Mouse (Mus musculus): ENCODE results near the gene Trpm3.

Trpm3 gene

GRCm38 (mm10) chr19:22739240-22739639 is 600.4 kb downstream of the Trpm3 start:
- no peak for DNase-seq (ENCODE audit: low read depth, low spot score)

GRCm38 (mm10) chr19:22753311-22753809 is 614.5 kb downstream of the Trpm3 start:
- DNase-seq (ENCODE audit: low read depth, low spot score), result peak; percentile 24

GRCm38 (mm10) chr19:22754071-22754470 is 615.2 kb downstream of the Trpm3 start:
- DNase-seq (ENCODE audit: low read depth, low spot score), result no peak

- no peak for DNase-seq (ENCODE audit: low read depth, low spot score)
Measured at GRCm38 (mm10) chr19:22754498-22754897, 615.7 kb downstream of the Trpm3 start.

- no peak for DNase-seq (ENCODE audit: low read depth, low spot score)
Measured at GRCm38 (mm10) chr19:22758496-22758895, 619.6 kb downstream of the Trpm3 start.

- no peak for DNase-seq (ENCODE audit: low read depth, low spot score)
Measured at GRCm38 (mm10) chr19:22768242-22768641, 629.4 kb downstream of the Trpm3 start.

- no peak for DNase-seq (ENCODE audit: low read depth, low spot score)
Measured at GRCm38 (mm10) chr19:22775191-22775695, 636.4 kb downstream of the Trpm3 start.

GRCm38 (mm10) chr19:22780192-22780843 is 641.5 kb downstream of the Trpm3 start:
- no peak for DNase-seq (ENCODE audit: low read depth, low spot score)

- no peak for DNase-seq (ENCODE audit: low read depth, low spot score)
Measured at GRCm38 (mm10) chr19:22781579-22781978, 642.7 kb downstream of the Trpm3 start.

GRCm38 (mm10) chr19:22783745-22784144 is 644.9 kb downstream of the Trpm3 start:
- DNase-seq (ENCODE audit: low read depth, low spot score), result no peak

- no peak for DNase-seq (ENCODE audit: low read depth, low spot score)
Measured at GRCm38 (mm10) chr19:22789753-22790152, 650.9 kb downstream of the Trpm3 start.

GRCm38 (mm10) chr19:22796996-22797395 is 658.1 kb downstream of the Trpm3 start:
- DNase-seq (ENCODE audit: low read depth, low spot score), result no peak

- no peak for DNase-seq (ENCODE audit: low read depth, low spot score)
Measured at GRCm38 (mm10) chr19:22800471-22800870, 661.6 kb downstream of the Trpm3 start.

- no peak for DNase-seq (ENCODE audit: low read depth, low spot score)
Measured at GRCm38 (mm10) chr19:22803396-22803795, 664.5 kb downstream of the Trpm3 start.

- no peak for DNase-seq (ENCODE audit: low read depth, low spot score)
Measured at GRCm38 (mm10) chr19:22804311-22804710, 665.5 kb downstream of the Trpm3 start.

- no peak for DNase-seq (ENCODE audit: low read depth, low spot score)
Measured at GRCm38 (mm10) chr19:22810247-22810646, 671.4 kb downstream of the Trpm3 start.

GRCm38 (mm10) chr19:22821741-22822140 is 682.9 kb downstream of the Trpm3 start:
- no peak for DNase-seq (ENCODE audit: low read depth, low spot score)

GRCm38 (mm10) chr19:22823491-22823981 is 684.7 kb downstream of the Trpm3 start:
- DNase-seq (ENCODE audit: low read depth, low spot score), result no peak

- DNase-seq (ENCODE audit: low read depth, low spot score), result no peak
Measured at GRCm38 (mm10) chr19:22825812-22826211, 687.0 kb downstream of the Trpm3 start.

- DNase-seq (ENCODE audit: low read depth, low spot score), result no peak
Measured at GRCm38 (mm10) chr19:22828198-22828742, 689.4 kb downstream of the Trpm3 start.

GRCm38 (mm10) chr19:22841081-22842040 is 702.5 kb downstream of the Trpm3 start:
- no peak for DNase-seq (ENCODE audit: low read depth, low spot score)

GRCm38 (mm10) chr19:22842697-22843096 is 703.9 kb downstream of the Trpm3 start:
- DNase-seq (ENCODE audit: low read depth, low spot score), result no peak
